Mouse (Mus musculus) mature B cell (primary cell): ENCODE data around the gene Gm28036.

Experiments
- in situ Hi-C: fragments of 300-500 bp; cut with MboI; formaldehyde crosslinking; loops from 2 replicates; pipeline ENCODE4 v1.14.3; 2019

The Gm28036 gene

GRCm38 (mm10) chr2:156084541-156084940, 42.4 kb downstream of the Gm28036 start:
- in situ Hi-C loops, result no loop called here

- in situ Hi-C loops, result no loop called here
Measured at GRCm38 (mm10) chr2:156080391-156080790, 46.5 kb downstream of the Gm28036 start.

- in situ Hi-C loops, result no loop called here
Measured at GRCm38 (mm10) chr2:156079674-156080073, 47.2 kb downstream of the Gm28036 start.

GRCm38 (mm10) chr2:156079183-156079560, 47.7 kb downstream of the Gm28036 start:
- in situ Hi-C loops, result no loop called here

GRCm38 (mm10) chr2:156078421-156079182, 48.3 kb downstream of the Gm28036 start:
- in situ Hi-C loops, result no loop called here

DNA sequence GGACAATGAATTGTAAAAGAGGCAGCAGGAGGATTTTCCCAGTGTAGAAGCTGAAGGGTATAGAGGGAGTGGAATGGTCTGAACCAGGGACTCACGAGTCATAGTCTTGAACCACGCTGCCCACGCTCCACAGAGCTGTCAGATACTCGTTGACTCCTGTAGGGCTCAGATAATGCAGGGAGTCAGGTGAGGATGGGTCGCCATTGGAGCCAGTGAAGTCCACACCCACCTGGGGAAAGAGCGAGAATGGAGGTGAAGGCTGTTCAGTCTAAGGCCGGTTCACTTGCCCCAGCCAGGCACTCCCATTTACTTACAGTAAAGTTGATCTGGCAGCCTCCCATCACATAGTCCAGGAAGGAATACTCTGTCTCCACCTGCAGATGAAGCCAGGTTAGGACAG, 49.4 kb downstream of the Gm28036 start:
- in situ Hi-C loops, result no loop called here

- in situ Hi-C loops, result no loop called here
Measured at GRCm38 (mm10) chr2:156073725-156074124, 53.2 kb downstream of the Gm28036 start.

- in situ Hi-C loops, result no loop called here
Measured at GRCm38 (mm10) chr2:156071236-156071635, 55.7 kb downstream of the Gm28036 start.

DNA sequence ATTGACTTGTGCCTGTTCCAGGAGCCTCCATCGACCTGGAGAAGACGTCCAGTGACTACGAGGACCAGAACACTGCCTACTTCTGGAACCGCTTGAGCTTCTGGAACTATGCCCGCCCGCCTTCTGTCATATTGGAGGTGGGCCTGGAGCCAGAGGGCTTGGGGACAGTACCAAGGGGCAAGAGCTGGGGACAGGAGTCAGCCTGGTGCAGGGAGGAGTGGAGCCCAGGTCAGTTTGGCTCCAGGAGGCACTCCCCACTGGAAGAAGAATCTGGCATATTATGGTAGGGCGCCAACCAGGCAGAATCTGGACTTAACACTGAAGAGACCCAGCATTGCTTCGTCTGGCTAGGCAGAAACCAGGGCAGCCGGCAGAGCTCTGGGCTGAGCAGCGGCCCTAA, 59.0 kb downstream of the Gm28036 start:
- in situ Hi-C loops, result no loop called here

DNA sequence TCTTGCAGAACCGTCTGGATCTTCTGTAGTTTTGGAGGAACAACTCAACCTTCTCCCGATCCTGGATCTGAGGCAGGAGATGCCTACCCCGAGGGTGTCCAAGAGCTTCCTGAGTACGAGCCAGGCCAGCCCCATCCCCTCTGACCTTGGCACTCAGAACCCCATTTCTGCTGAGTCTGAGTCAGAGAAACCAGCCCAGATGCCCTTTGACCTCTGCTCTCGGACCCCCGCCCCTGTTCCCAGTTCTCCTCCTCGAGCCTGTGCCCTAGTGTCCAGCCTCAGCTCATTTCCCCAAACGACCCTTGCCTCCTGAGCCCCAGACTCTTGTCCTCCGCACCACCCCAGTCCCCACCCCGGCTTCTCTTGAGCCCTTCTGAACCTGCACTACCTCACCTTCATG, 60.8 kb downstream of the Gm28036 start:
- in situ Hi-C loops, result no loop called here

DNA sequence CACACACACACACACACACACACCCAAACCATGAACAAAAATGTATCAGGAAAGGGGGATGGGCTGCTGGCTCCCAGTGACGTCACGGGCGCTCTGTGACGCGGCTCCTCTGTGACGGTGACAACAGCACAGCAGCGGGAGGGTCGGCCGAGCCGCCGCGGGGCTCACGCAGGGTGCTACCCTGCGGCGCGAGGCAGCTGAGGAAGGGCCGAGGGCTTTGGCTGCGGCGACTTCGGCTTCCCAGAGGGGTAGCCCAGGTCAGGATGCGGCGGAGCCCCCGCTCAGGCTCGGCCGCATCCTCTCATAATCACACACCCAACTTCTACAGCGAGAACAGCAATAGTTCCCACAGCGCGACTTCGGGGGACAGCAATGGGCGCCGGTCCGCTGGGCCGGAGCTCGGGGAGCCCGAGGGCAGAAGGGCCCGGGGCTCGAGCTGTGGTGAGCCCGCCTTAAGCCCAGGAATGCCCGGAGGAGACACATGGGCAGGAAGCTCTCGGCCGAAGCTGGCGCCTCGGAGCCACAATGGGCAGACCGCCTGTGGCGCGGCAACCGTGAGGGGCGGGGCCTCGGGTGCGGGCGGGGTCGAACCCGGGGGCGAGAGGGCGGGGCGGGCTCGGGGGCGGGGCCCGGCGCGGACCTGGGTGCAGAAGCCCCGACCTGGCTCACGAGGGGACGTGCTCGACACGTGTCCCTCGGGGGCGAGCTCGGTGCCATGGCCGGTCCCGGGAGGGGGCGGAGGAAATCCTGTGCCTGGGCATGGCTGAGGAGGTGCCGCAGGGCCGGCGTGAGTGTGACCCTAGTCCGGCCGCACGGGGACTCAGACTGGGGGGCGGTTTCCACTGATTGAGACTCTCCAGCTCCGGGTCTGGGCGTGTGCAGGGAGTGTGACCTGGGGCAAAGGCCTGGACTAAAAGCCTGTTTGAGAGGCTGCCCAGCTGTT, 61.5 kb downstream of the Gm28036 start, which contains the start of gene Spag4:
TSS of gene Spag4 (plus strand) at position 77 of the 943 bp plus-strand sequence.
- in situ Hi-C loops, result no loop called here

DNA sequence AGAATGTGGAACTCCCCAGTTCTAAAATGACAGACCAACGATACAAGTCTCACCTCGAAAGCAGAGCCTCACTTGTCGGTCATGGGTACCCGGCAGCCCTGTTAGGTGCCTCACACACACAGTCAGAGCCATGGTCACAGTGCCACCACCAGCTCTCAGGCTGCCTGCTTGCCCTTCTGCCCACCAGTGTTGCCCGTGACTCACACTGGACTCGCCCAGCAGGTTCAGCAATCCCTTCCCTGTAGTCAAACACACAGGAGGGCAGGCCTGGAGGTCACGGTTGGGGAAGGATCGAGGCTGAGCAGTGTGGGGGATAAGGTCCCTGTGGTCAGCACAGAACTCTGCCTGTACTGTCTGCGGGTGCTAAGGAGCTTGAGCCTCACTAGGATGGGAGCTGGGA, 74.1 kb downstream of the Gm28036 start, which contains the start of gene Fer1l4:
TSS of gene Fer1l4 (minus strand) at position 132 of the 400 bp plus-strand sequence.
- in situ Hi-C loops, result no loop called here

DNA sequence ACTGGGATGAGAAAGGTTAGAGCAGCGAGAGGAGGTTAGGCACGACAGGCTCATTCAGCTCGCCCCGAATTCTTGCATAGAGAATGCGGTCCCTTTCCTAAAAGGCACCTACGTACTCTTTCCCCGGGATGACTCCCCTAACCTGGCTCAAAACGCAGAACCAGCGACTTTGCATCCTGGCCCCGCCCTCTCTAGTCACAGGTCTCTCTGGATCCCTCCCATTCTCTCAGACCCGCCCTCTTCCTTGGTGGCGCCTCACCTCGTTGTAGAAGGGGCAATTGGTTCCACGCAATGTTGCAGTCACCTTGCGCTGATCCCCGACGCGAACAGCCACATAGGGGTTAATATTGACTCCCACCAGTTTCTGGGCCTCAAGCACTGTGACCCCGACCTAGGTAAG, 79.0 kb downstream of the Gm28036 start:
- in situ Hi-C loops, result no loop called here

DNA sequence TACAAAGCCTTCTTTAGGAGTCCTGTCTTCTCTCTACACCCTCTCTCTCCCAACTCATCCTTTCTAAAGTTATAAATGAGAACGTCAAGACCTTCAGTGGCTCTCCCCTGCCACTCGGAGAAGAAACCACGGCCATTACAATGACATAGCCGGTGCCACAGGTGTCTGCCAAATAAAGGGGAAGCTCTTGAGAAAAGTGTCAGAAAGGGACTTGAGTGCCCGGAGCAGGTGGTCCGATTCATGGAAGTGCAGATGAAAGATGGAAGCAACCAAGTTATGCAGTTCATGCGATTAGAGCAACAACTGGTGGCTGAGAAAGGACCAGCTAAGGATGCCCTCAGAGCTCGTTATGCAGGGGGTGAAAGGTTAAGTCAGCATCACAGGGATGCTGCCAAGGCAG, 84.0 kb downstream of the Gm28036 start:
- in situ Hi-C loops, result no loop called here

- in situ Hi-C loops, result no loop called here
Measured at GRCm38 (mm10) chr2:156039390-156039789, 87.5 kb downstream of the Gm28036 start.

GRCm38 (mm10) chr2:156025482-156025881, 101.4 kb downstream of the Gm28036 start:
- in situ Hi-C loops, result no loop called here
